15 mouse cellular contexts compared by ENCODE assay signal in genomic region chr17:50143354-50143753, GRCm38 (mm10). TPM values are rescaled to one million over a fixed set of nuclear protein-coding genes. Genes with fewer than 3 reads are reported as not detected.
DNase-seq lines count a peak whose midpoint lies in the region; ATAC-seq and TF ChIP-seq lines count a peak whose summit lies in the region.
"Had no signal": no experiment of that assay in that cellular context is flagged by ENCODE, and none has a peak within 500 bp of the region (broad histone marks: within the 10 kb centered on the region; RNA-seq: fewer than 3 reads in every experiment).

No protein-coding gene starts in this region.

- no peaks in the 10 kb centered on the region for H3K27me3 ChIP-seq in liver, postnatal 0 days (ENCODE audit: insufficient read depth, low read length)
- no peaks in the 10 kb centered on the region for H3K27me3 ChIP-seq in small intestine, adult 2 months (ENCODE audit: control insufficient read depth, insufficient read depth, low read length)
- H3K27me3 ChIP-seq in hindbrain, embryonic 13.5 days = no peaks in the 10 kb centered on the region
- H3K27me3 ChIP-seq in midbrain, embryonic 11.5 days (ENCODE audit: control insufficient read depth, insufficient read depth, low read length) = no peaks in the 10 kb centered on the region
- H3K27me3 ChIP-seq: embryonic facial prominence, embryonic 12.5 days; limb, embryonic 12.5 days; liver, embryonic 15.5 days; neural tube, embryonic 15.5 days had no signal

- no peaks in the 10 kb centered on the region for H3K9me3 ChIP-seq in liver, postnatal 0 days (ENCODE audit: low read length)
- H3K9me3 ChIP-seq in hindbrain, embryonic 13.5 days = no peaks in the 10 kb centered on the region
- no peaks in the 10 kb centered on the region for H3K9me3 ChIP-seq in midbrain, embryonic 11.5 days (ENCODE audit: control insufficient read depth, low read length)
- H3K9me3 ChIP-seq: embryonic facial prominence, embryonic 12.5 days; limb, embryonic 12.5 days; liver, embryonic 15.5 days; neural tube, embryonic 15.5 days had no signal

- peak; percentile 34 for DNase-seq in gastrocnemius, postnatal 25 days
- DNase-seq in gastrocnemius, postnatal 4 days (ENCODE audit: low spot score in 2 of 2) = no peak
- DNase-seq in liver, postnatal 0 days = no peak
- DNase-seq in liver = no peak
- peak; percentile 9 for DNase-seq in lung, adult 2 months
- no peak for DNase-seq in midbrain, embryonic 11.5 days (ENCODE audit: low spot score, missing footprints)
- DNase-seq: adrenal gland, postnatal 36 days had no signal

- no peaks in the 10 kb centered on the region for H3K36me3 ChIP-seq in liver, postnatal 0 days (replicated peaks; ENCODE audit: insufficient read depth, low read length)
- no peaks in the 10 kb centered on the region for H3K36me3 ChIP-seq in small intestine, adult 2 months (ENCODE audit: control insufficient read depth, insufficient read depth, low read length)
- H3K36me3 ChIP-seq in hindbrain, embryonic 13.5 days = no peaks in the 10 kb centered on the region; the same call in 1 of the 2 replicates
- H3K36me3 ChIP-seq in midbrain, embryonic 11.5 days (ENCODE audit: control insufficient read depth, insufficient read depth, low read length) = no peaks in the 10 kb centered on the region
- H3K36me3 ChIP-seq: embryonic facial prominence, embryonic 12.5 days; limb, embryonic 12.5 days; liver, embryonic 15.5 days; neural tube, embryonic 15.5 days had no signal

- WGBS in liver, postnatal 0 days (ENCODE audit: insufficient replicate concordance) = 78% methylated on average over 10 of the region's 10 CpGs
- 56% methylated on average over 10 of the region's 10 CpGs for WGBS in lung, adult 2 months
- WGBS in small intestine, adult 2 months = 82% methylated on average over 10 of the region's 10 CpGs
- 91% methylated on average over 10 of the region's 10 CpGs for WGBS in hindbrain, embryonic 13.5 days
- 88% methylated on average over 10 of the region's 10 CpGs for WGBS in midbrain, embryonic 11.5 days

- ATAC-seq in liver, postnatal 0 days = peak; percentile 21; the same call in 1 of the 2 replicates
- ATAC-seq in hindbrain, embryonic 13.5 days (ENCODE audit: low FRiP score) = no peak
- ATAC-seq in midbrain, embryonic 11.5 days (ENCODE audit: low FRiP score) = no peak
- ATAC-seq: Patski had no signal

- H3K4me2 ChIP-seq in liver, postnatal 0 days (ENCODE audit: low read depth, low read length) = no peak overlapping the region
- H3K4me2 ChIP-seq in hindbrain, embryonic 13.5 days = no peak overlapping the region
- no peak overlapping the region for H3K4me2 ChIP-seq in midbrain, embryonic 11.5 days
- H3K4me2 ChIP-seq: embryonic facial prominence, embryonic 12.5 days; limb, embryonic 12.5 days; liver, embryonic 15.5 days; neural tube, embryonic 15.5 days had no signal

- no peak overlapping the region for H3K4me3 ChIP-seq in liver, postnatal 0 days (ENCODE audit: low read depth, low read length)
- no peak overlapping the region for H3K4me3 ChIP-seq in lung, adult 2 months (replicated peaks; ENCODE audit: extremely low read depth, low read depth, low read length)
- H3K4me3 ChIP-seq in small intestine, adult 2 months (ENCODE audit: low read depth, low read length) = no peak overlapping the region
- no peak overlapping the region for H3K4me3 ChIP-seq in hindbrain, embryonic 13.5 days
- no peak overlapping the region for H3K4me3 ChIP-seq in midbrain, embryonic 11.5 days (ENCODE audit: low read depth, low read length)
- H3K4me3 ChIP-seq: embryonic facial prominence, embryonic 12.5 days; limb, embryonic 12.5 days; liver, embryonic 15.5 days; neural tube, embryonic 15.5 days had no signal

- TF ChIP-seq EP300 in liver, postnatal 0 days (IDR thresholded peaks at IDR 0.05; ENCODE audit: low read depth) = no peak

- TF ChIP-seq POLR2A in lung, adult 2 months (IDR thresholded peaks at IDR 0.05; ENCODE audit: borderline replicate concordance, extremely low read depth, low read depth, low read length) = no peak
- TF ChIP-seq POLR2A in small intestine, adult 2 months (IDR thresholded peaks at IDR 0.05; ENCODE audit: low read depth, low read length) = no peak

- H3K4me1 ChIP-seq in liver, postnatal 0 days (ENCODE audit: insufficient read depth) = no peaks in the 10 kb centered on the region
- H3K4me1 ChIP-seq in lung, adult 2 months (ENCODE audit: control insufficient read depth, insufficient read depth, low read length) = peaks cover 3% of the 10 kb centered on the region; the same call in 1 of the 2 replicates
- H3K4me1 ChIP-seq in small intestine, adult 2 months (ENCODE audit: control insufficient read depth, insufficient read depth, insufficient read length, low read length) = no peaks in the 10 kb centered on the region
- no peaks in the 10 kb centered on the region for H3K4me1 ChIP-seq in hindbrain, embryonic 13.5 days (replicated peaks)
- H3K4me1 ChIP-seq in midbrain, embryonic 11.5 days (ENCODE audit: control insufficient read depth, insufficient read depth, low read length) = no peaks in the 10 kb centered on the region
- H3K4me1 ChIP-seq: embryonic facial prominence, embryonic 12.5 days; liver, embryonic 15.5 days had no signal

- TF ChIP-seq CTCF in liver, postnatal 0 days (IDR thresholded peaks at IDR 0.05; ENCODE audit: low read depth) = no peak
- TF ChIP-seq CTCF in lung, adult 2 months (IDR thresholded peaks at IDR 0.05; ENCODE audit: insufficient read depth, low read length) = no peak
- TF ChIP-seq CTCF in small intestine, adult 2 months (IDR thresholded peaks at IDR 0.05; ENCODE audit: extremely low read depth, insufficient read length, insufficient replicate concordance, low read depth, low read length) = no peak

- no peak overlapping the region for H3K27ac ChIP-seq in liver, postnatal 0 days (ENCODE audit: low read depth)
- peak overlapping the region; percentile 24; the same call in 1 of the 2 replicates for H3K27ac ChIP-seq in small intestine, adult 2 months (ENCODE audit: insufficient read depth, low read depth, low read length)
- no peak overlapping the region for H3K27ac ChIP-seq in hindbrain, embryonic 13.5 days
- no peak overlapping the region for H3K27ac ChIP-seq in midbrain, embryonic 11.5 days (ENCODE audit: low read depth, low read length)
- H3K27ac ChIP-seq: embryonic facial prominence, embryonic 12.5 days; kidney, postnatal 0 days; limb, embryonic 12.5 days; neural tube, embryonic 15.5 days had no signal

- H3K9ac ChIP-seq in liver, postnatal 0 days (replicated peaks) = no peak overlapping the region
- H3K9ac ChIP-seq in hindbrain, embryonic 13.5 days = no peak overlapping the region
- no peak overlapping the region for H3K9ac ChIP-seq in midbrain, embryonic 11.5 days (ENCODE audit: low read length)
- H3K9ac ChIP-seq: embryonic facial prominence, embryonic 12.5 days; limb, embryonic 12.5 days; liver, embryonic 15.5 days; neural tube, embryonic 15.5 days had no signal

RNA-seq across cellular contexts. Expression of gene Rftn1, which starts 47.1 kb away (rescaled TPM):
- 10 to 100 TPM; 27.3 to 35.0 TPM for total RNA-seq in gastrocnemius, postnatal 25 days (2021)
- total RNA-seq in gastrocnemius, postnatal 4 days (2021) = 10 to 100 TPM; 36.2 to 42.7 TPM
- 5.0 and 6.0 TPM in 2 replicates for polyA plus RNA-seq in liver, postnatal 0 days (2015; fragmentation: Nextera tagmentation; extraction: Ambion mirVana)
- 32.4 and 49.5 TPM in 2 replicates for polyA plus RNA-seq in lung, adult 2 months (2012; rRNA removed)
- 6.5 and 24.7 TPM in 2 replicates for polyA plus RNA-seq in small intestine, adult 2 months (2012; rRNA removed)
- polyA plus RNA-seq in hindbrain, embryonic 13.5 days (2015; fragmentation: Nextera tagmentation; extraction: Ambion mirVana) = 14.2 and 17.0 TPM in 2 replicates
- 3.5 and 4.3 TPM in 2 replicates for polyA plus RNA-seq in midbrain, embryonic 11.5 days (2014; fragmentation: Nextera tagmentation; extraction: Ambion mirVana)

Comparison
In these comparisons a context has a peak if more than half of its experiments do, and no peak if none do; other contexts are left out.
1. DNase-seq: peak in gastrocnemius, postnatal 25 days (single experiment) and lung, adult 2 months (single experiment); none in gastrocnemius, postnatal 4 days (0 of 2), liver, postnatal 0 days (single experiment), liver (single experiment) and midbrain, embryonic 11.5 days (single experiment).